9 mouse cellular contexts compared by ENCODE assay signal in the genomic region with DNA sequence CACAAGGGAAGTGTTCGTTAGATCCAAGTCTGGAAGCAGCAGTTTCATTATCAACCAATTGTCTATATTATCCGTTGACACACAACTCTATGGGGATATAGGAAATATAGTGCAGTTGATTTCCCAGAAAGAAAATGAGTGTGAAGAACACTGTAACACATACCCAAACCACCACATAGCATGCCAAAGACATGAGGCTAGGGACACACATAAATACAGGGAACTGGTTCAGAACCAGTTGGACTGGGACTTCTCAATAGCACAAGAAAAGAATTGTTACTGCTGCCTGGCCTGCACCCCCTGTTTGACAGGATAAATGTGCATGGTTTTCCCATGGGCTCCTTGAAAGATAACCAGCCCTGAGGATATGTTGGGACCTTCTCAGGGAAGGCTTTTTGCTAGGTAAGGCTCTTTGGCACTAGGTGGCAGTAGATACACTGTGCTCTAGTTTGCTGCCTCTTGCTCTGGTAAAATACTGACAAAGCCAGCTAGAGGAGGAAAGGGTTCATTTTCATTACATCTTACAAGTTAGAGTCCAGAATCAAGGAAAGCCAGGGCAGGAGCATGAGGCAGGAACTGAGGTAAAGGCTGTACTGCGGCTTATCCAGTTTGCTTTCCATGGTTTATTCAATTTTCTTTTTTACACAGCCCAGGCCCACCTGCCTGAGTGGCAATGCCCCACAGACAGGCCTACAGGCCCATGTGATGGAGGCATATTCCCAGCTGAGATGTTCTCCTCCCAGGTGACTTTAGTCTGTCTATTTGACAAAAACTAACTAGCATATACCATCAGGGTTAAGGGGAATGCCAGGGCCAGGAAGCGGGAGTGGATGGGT. TPM values are rescaled to one million over a fixed set of nuclear protein-coding genes. Genes with fewer than 3 reads are reported as not detected.
DNase-seq lines count a peak whose midpoint lies in the region; ATAC-seq and TF ChIP-seq lines count a peak whose summit lies in the region.
"Had no signal": no experiment of that assay in that cellular context is flagged by ENCODE, and none has a peak within 500 bp of the region (broad histone marks: within the 10 kb centered on the region; RNA-seq: fewer than 3 reads in every experiment).

No protein-coding gene starts in this region.

- peak; percentile 94 for DNase-seq in heart, adult 11 months
- DNase-seq in heart, embryonic 10.5 days (ENCODE audit: low spot score): no peak
- DNase-seq in brain, embryonic 14.5 days (ENCODE audit: low read depth): peak; percentile 90
- peak; percentile 78 for DNase-seq in induced T-regulatory cell, adult 2 months (ENCODE audit: low read depth)

- no peak overlapping the region for H3K9ac ChIP-seq in forebrain, embryonic 13.5 days
- H3K9ac ChIP-seq in limb, embryonic 12.5 days (replicated peaks): no peak overlapping the region
- H3K9ac ChIP-seq in midbrain, embryonic 12.5 days (replicated peaks): peak overlapping the region; percentile 31; the same call in 1 of the 2 replicates
- H3K9ac ChIP-seq in stomach, embryonic 16.5 days (ENCODE audit: low read length): no peak overlapping the region; the same call in 1 of the 2 replicates
- H3K9ac ChIP-seq: lung, embryonic 15.5 days had no signal

- peak; percentile 84 for ATAC-seq in forebrain, embryonic 13.5 days
- peak; percentile 75; the same call in 1 of the 2 replicates for ATAC-seq in limb, embryonic 12.5 days (ENCODE audit: insufficient number of reproducible peaks, insufficient read depth, low FRiP score, low TSS enrichment, low read depth)
- peak; percentile 77 for ATAC-seq in midbrain, embryonic 12.5 days (ENCODE audit: low FRiP score, low read depth)
- peak; percentile 71; the same call in 1 of the 2 replicates for ATAC-seq in stomach, embryonic 16.5 days (ENCODE audit: insufficient read depth, low FRiP score)

- no peaks in the 10 kb centered on the region for H3K27me3 ChIP-seq in heart, embryonic 10.5 days (ENCODE audit: insufficient read depth, poor library complexity, severe bottlenecking)
- no peaks in the 10 kb centered on the region for H3K27me3 ChIP-seq in forebrain, embryonic 13.5 days
- H3K27me3 ChIP-seq in limb, embryonic 12.5 days: no peaks in the 10 kb centered on the region
- H3K27me3 ChIP-seq in midbrain, embryonic 12.5 days: no peaks in the 10 kb centered on the region
- no peaks in the 10 kb centered on the region for H3K27me3 ChIP-seq in stomach, embryonic 16.5 days (ENCODE audit: control insufficient read depth, insufficient read depth, low read length)
- H3K27me3 ChIP-seq: lung, embryonic 15.5 days had no signal

- TF ChIP-seq POLR2A in brain, embryonic 14.5 days (IDR thresholded peaks at IDR 0.05; ENCODE audit: borderline replicate concordance, extremely low read depth, insufficient read depth, insufficient read length, poor library complexity, severe bottlenecking): no peak

- no peak overlapping the region for H3K27ac ChIP-seq in heart, embryonic 10.5 days
- no peak overlapping the region; the same call in 1 of the 2 replicates for H3K27ac ChIP-seq in forebrain, embryonic 13.5 days
- H3K27ac ChIP-seq in limb, embryonic 12.5 days: no peak overlapping the region
- 0 out of 2 replicates have a peak overlapping the region, but pooled peaks have one; percentile 30 for H3K27ac ChIP-seq in midbrain, embryonic 12.5 days (replicated peaks)
- no peak overlapping the region for H3K27ac ChIP-seq in stomach, embryonic 16.5 days (ENCODE audit: low read length)
- H3K27ac ChIP-seq: lung, embryonic 15.5 days had no signal

- no peaks in the 10 kb centered on the region for H3K4me1 ChIP-seq in heart, embryonic 10.5 days
- peaks cover 17% of the 10 kb centered on the region; the same call in 1 of the 2 replicates for H3K4me1 ChIP-seq in forebrain, embryonic 13.5 days
- H3K4me1 ChIP-seq in limb, embryonic 12.5 days (replicated peaks): no peaks in the 10 kb centered on the region
- H3K4me1 ChIP-seq in midbrain, embryonic 12.5 days: peaks cover 9% of the 10 kb centered on the region; the same call in 1 of the 2 replicates
- no peaks in the 10 kb centered on the region for H3K4me1 ChIP-seq in stomach, embryonic 16.5 days (ENCODE audit: control insufficient read depth, insufficient read depth, low read length)
- H3K4me1 ChIP-seq: lung, embryonic 15.5 days had no signal

- no peak overlapping the region for H3K4me3 ChIP-seq in heart, embryonic 10.5 days
- no peak overlapping the region for H3K4me3 ChIP-seq in forebrain, embryonic 13.5 days
- H3K4me3 ChIP-seq in limb, embryonic 12.5 days (replicated peaks): no peak overlapping the region
- no peak overlapping the region for H3K4me3 ChIP-seq in midbrain, embryonic 12.5 days
- no peak overlapping the region for H3K4me3 ChIP-seq in stomach, embryonic 16.5 days (replicated peaks; ENCODE audit: low read length)
- H3K4me3 ChIP-seq: lung, embryonic 15.5 days had no signal

- H3K36me3 ChIP-seq in heart, embryonic 10.5 days: peaks cover 22% of the 10 kb centered on the region
- peaks cover 19% of the 10 kb centered on the region for H3K36me3 ChIP-seq in forebrain, embryonic 13.5 days (ENCODE audit: poor library complexity, severe bottlenecking)
- peaks cover 29% of the 10 kb centered on the region for H3K36me3 ChIP-seq in limb, embryonic 12.5 days
- peaks cover 18% of the 10 kb centered on the region for H3K36me3 ChIP-seq in midbrain, embryonic 12.5 days
- H3K36me3 ChIP-seq in stomach, embryonic 16.5 days (ENCODE audit: control insufficient read depth, insufficient read depth, low read length): 0 out of 2 replicates have a peak, but pooled peaks cover under 1% of the 10 kb centered on the region

- peak; percentile 80; the same call in 1 of the 2 replicates for TF ChIP-seq CTCF in brain, embryonic 14.5 days (IDR thresholded peaks at IDR 0.05; ENCODE audit: borderline replicate concordance, extremely low read depth, insufficient read depth, insufficient read length)

- H3K9me3 ChIP-seq in heart, embryonic 10.5 days: no peaks in the 10 kb centered on the region
- no peaks in the 10 kb centered on the region for H3K9me3 ChIP-seq in forebrain, embryonic 13.5 days (replicated peaks)
- H3K9me3 ChIP-seq in limb, embryonic 12.5 days: no peaks in the 10 kb centered on the region
- no peaks in the 10 kb centered on the region for H3K9me3 ChIP-seq in midbrain, embryonic 12.5 days
- H3K9me3 ChIP-seq in stomach, embryonic 16.5 days (replicated peaks; ENCODE audit: control insufficient read depth, low read length): no peaks in the 10 kb centered on the region
- H3K9me3 ChIP-seq: lung, embryonic 15.5 days had no signal

- no peak overlapping the region for H3K4me2 ChIP-seq in forebrain, embryonic 13.5 days
- H3K4me2 ChIP-seq in limb, embryonic 12.5 days: no peak overlapping the region
- no peak overlapping the region for H3K4me2 ChIP-seq in midbrain, embryonic 12.5 days (replicated peaks)
- no peak overlapping the region for H3K4me2 ChIP-seq in stomach, embryonic 16.5 days (ENCODE audit: low read depth, low read length)
- H3K4me2 ChIP-seq: lung, embryonic 15.5 days had no signal

- 76% methylated on average over 4 of the region's 4 CpGs for WGBS in heart, embryonic 10.5 days
- 78% methylated on average over 4 of the region's 4 CpGs for WGBS in forebrain, embryonic 13.5 days
- WGBS in limb, embryonic 12.5 days: 82% methylated on average over 4 of the region's 4 CpGs
- WGBS in midbrain, embryonic 12.5 days: 84% methylated on average over 4 of the region's 4 CpGs
- WGBS in stomach, embryonic 16.5 days: 86% methylated on average over 4 of the region's 4 CpGs

RNA-seq across cellular contexts. Expression of a gene that starts 10.0 kb away (rescaled TPM):
- polyA plus RNA-seq in heart, embryonic 10.5 days (2016; fragmentation: Nextera tagmentation; extraction: Ambion mirVana): 371 and 403 TPM in 2 replicates
- 175 and 199 TPM in 2 replicates for polyA plus RNA-seq in brain, embryonic 14.5 days (2012; rRNA removed)
- polyA plus RNA-seq in forebrain, embryonic 13.5 days (2015; fragmentation: Nextera tagmentation; extraction: Ambion mirVana): 179 and 185 TPM in 2 replicates
- 216 and 232 TPM in 2 replicates for polyA plus RNA-seq in limb, embryonic 12.5 days (2016; fragmentation: Nextera tagmentation; extraction: Ambion mirVana)
- polyA plus RNA-seq in midbrain, embryonic 12.5 days (2016; fragmentation: Nextera tagmentation; extraction: Ambion mirVana): 200 and 212 TPM in 2 replicates
- polyA plus RNA-seq in stomach, embryonic 16.5 days (2015; fragmentation: Nextera tagmentation; extraction: Ambion mirVana): 417 and 433 TPM in 2 replicates

RNA-seq across cellular contexts. Expression of a gene that starts 10.8 kb away (rescaled TPM):
- 30.9 and 40.6 TPM in 2 replicates for polyA plus RNA-seq in heart, embryonic 10.5 days (2016; fragmentation: Nextera tagmentation; extraction: Ambion mirVana)
- polyA plus RNA-seq in brain, embryonic 14.5 days (2012; rRNA removed): 15.7 and 17.8 TPM in 2 replicates
- polyA plus RNA-seq in forebrain, embryonic 13.5 days (2015; fragmentation: Nextera tagmentation; extraction: Ambion mirVana): 31.2 and 35.4 TPM in 2 replicates
- 43.1 and 50.8 TPM in 2 replicates for polyA plus RNA-seq in limb, embryonic 12.5 days (2016; fragmentation: Nextera tagmentation; extraction: Ambion mirVana)
- 40.1 and 41.7 TPM in 2 replicates for polyA plus RNA-seq in midbrain, embryonic 12.5 days (2016; fragmentation: Nextera tagmentation; extraction: Ambion mirVana)
- 33.4 and 35.7 TPM in 2 replicates for polyA plus RNA-seq in stomach, embryonic 16.5 days (2015; fragmentation: Nextera tagmentation; extraction: Ambion mirVana)

RNA-seq across cellular contexts. Expression of a gene that starts 17.8 kb away (rescaled TPM):
- polyA plus RNA-seq in heart, embryonic 10.5 days (2016; fragmentation: Nextera tagmentation; extraction: Ambion mirVana): 153 and 184 TPM in 2 replicates
- polyA plus RNA-seq in brain, embryonic 14.5 days (2012; rRNA removed): 204 and 302 TPM in 2 replicates
- 137 and 141 TPM in 2 replicates for polyA plus RNA-seq in forebrain, embryonic 13.5 days (2015; fragmentation: Nextera tagmentation; extraction: Ambion mirVana)
- polyA plus RNA-seq in limb, embryonic 12.5 days (2016; fragmentation: Nextera tagmentation; extraction: Ambion mirVana): 170 and 173 TPM in 2 replicates
- polyA plus RNA-seq in midbrain, embryonic 12.5 days (2016; fragmentation: Nextera tagmentation; extraction: Ambion mirVana): 164 and 185 TPM in 2 replicates
- 72.5 and 73.2 TPM in 2 replicates for polyA plus RNA-seq in stomach, embryonic 16.5 days (2015; fragmentation: Nextera tagmentation; extraction: Ambion mirVana)

RNA-seq across cellular contexts. Expression of a gene that starts 25.7 kb away (rescaled TPM):
- 76.5 and 95.2 TPM in 2 replicates for polyA plus RNA-seq in heart, embryonic 10.5 days (2016; fragmentation: Nextera tagmentation; extraction: Ambion mirVana)
- polyA plus RNA-seq in brain, embryonic 14.5 days (2012; rRNA removed): 42.8 and 48.1 TPM in 2 replicates
- polyA plus RNA-seq in forebrain, embryonic 13.5 days (2015; fragmentation: Nextera tagmentation; extraction: Ambion mirVana): 29.5 and 36.8 TPM in 2 replicates
- polyA plus RNA-seq in limb, embryonic 12.5 days (2016; fragmentation: Nextera tagmentation; extraction: Ambion mirVana): 33.3 and 38.3 TPM in 2 replicates
- 44.4 and 56.7 TPM in 2 replicates for polyA plus RNA-seq in midbrain, embryonic 12.5 days (2016; fragmentation: Nextera tagmentation; extraction: Ambion mirVana)
- 77.3 and 82.8 TPM in 2 replicates for polyA plus RNA-seq in stomach, embryonic 16.5 days (2015; fragmentation: Nextera tagmentation; extraction: Ambion mirVana)
